Mouse (Mus musculus): ENCODE results near the gene Lemd1. TPM values are rescaled to one million over a fixed set of nuclear protein-coding genes. Genes with fewer than 3 reads are reported as not detected.

Lemd1 gene
- total and polyA plus RNA-seq, 2 experiments: not detected

- DNase-seq (ENCODE audit: extremely low read depth, low read depth, low spot score): no peak
- TF ChIP-seq CTCF (IDR thresholded peaks at IDR 0.05; ENCODE audit: low read depth, low read length): 0 out of 2 replicates have a peak, but pooled peaks have one; percentile 2
- TF ChIP-seq POLR2A (IDR thresholded peaks at IDR 0.05; ENCODE audit: extremely low read depth, insufficient read depth, low read length): no peak
- WGBS: 37% methylated on average over 11 of the region's 11 CpGs
- H3K36me3 ChIP-seq (ENCODE audit: control insufficient read depth, insufficient read depth, low read length): no peaks in the 10 kb centered on the region
- H3K79me2 ChIP-seq (ENCODE audit: control insufficient read depth, insufficient read depth, low read length): no peaks in the 10 kb centered on the region
- H3K9ac ChIP-seq (ENCODE audit: low read depth, low read length): no peak overlapping the region
- no peak overlapping the region for H3K4me3 ChIP-seq (ENCODE audit: insufficient read depth, low read depth, low read length)
- no peaks in the 10 kb centered on the region for H3K4me1 ChIP-seq (ENCODE audit: control insufficient read depth, insufficient read depth, low read length)
- no peaks in the 10 kb centered on the region for H3K27me3 ChIP-seq (ENCODE audit: control insufficient read depth, insufficient read depth, low read length)
- H3K27ac ChIP-seq (replicated peaks; ENCODE audit: insufficient read depth, low read depth, low read length): no peak overlapping the region
Observed at GRCm38 (mm10) chr1:132200562-132201510, 9.6 kb downstream of the Lemd1 start.

DNA sequence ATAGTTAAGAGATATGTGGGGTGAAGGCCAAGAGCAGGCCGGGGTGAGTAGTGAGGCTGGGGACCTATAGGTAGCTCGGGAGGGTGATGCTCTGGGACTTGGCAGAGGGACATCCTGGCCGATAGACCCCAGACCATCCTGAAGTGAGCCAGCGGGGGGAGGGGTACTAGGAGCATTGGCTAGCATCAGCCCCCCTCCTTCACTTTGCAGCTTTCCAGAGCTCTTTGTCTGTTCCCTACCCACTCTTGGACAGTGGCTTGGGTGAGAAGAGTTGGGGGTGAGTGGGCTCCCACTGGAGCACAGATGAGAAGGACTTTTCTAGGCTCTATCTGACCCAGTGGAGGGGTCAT is 10.3 kb downstream of the Lemd1 start:
- DNase-seq (ENCODE audit: extremely low read depth, low read depth, low spot score): no peak
- 43% methylated on average over 4 of the region's 4 CpGs for WGBS
- Histone ChIP-seq H3K9ac (ENCODE audit: low read depth, low read length) (no peak overlapping the region), H3K27ac (replicated peaks; ENCODE audit: insufficient read depth, low read depth, low read length) (no peak overlapping the region), H3K79me2 (ENCODE audit: control insufficient read depth, insufficient read depth, low read length) (no peaks in the 10 kb centered on the region), H3K4me3 (ENCODE audit: insufficient read depth, low read depth, low read length) (no peak overlapping the region), H3K36me3 (ENCODE audit: control insufficient read depth, insufficient read depth, low read length) (no peaks in the 10 kb centered on the region), H3K27me3 (ENCODE audit: control insufficient read depth, insufficient read depth, low read length) (no peaks in the 10 kb centered on the region), H3K4me1 (ENCODE audit: control insufficient read depth, insufficient read depth, low read length) (no peaks in the 10 kb centered on the region)
- TF ChIP-seq CTCF (IDR thresholded peaks at IDR 0.05; ENCODE audit: low read depth, low read length): no peak
- TF ChIP-seq POLR2A (IDR thresholded peaks at IDR 0.05; ENCODE audit: extremely low read depth, insufficient read depth, low read length): no peak

DNA sequence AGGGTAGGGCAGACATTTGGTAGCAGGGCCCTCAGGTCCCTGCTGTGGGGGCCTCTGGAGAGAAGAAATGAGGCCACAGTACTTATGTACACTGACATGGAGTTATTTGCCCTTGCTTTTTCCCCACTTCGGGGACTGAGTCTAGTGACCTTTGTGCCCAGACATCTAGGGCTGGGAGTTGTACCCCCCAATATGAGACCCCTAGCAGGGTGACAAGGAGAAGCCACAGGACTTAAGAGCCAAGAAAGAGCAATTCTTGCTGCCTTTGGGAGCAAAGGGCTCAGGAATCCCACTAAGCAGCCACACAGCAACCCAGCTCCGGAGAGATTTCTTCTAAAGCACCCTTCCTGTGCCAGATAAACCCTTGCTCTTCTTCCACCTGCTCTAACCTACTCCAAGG is 10.7 kb downstream of the Lemd1 start:
- H3K4me1 ChIP-seq (ENCODE audit: control insufficient read depth, insufficient read depth, low read length): no peaks in the 10 kb centered on the region
- H3K27ac ChIP-seq (replicated peaks; ENCODE audit: insufficient read depth, low read depth, low read length): no peak overlapping the region
- H3K9ac ChIP-seq (ENCODE audit: low read depth, low read length): no peak overlapping the region
- no peak for DNase-seq (ENCODE audit: extremely low read depth, low read depth, low spot score)
- no peak overlapping the region for H3K4me3 ChIP-seq (ENCODE audit: insufficient read depth, low read depth, low read length)
- TF ChIP-seq POLR2A (IDR thresholded peaks at IDR 0.05; ENCODE audit: extremely low read depth, insufficient read depth, low read length) (no peak), CTCF (IDR thresholded peaks at IDR 0.05; ENCODE audit: low read depth, low read length) (no peak)
- H3K36me3 ChIP-seq (ENCODE audit: control insufficient read depth, insufficient read depth, low read length): no peaks in the 10 kb centered on the region
- WGBS: 26% methylated on average over 2 of the region's 2 CpGs
- no peaks in the 10 kb centered on the region for H3K79me2 ChIP-seq (ENCODE audit: control insufficient read depth, insufficient read depth, low read length)
- no peaks in the 10 kb centered on the region for H3K27me3 ChIP-seq (ENCODE audit: control insufficient read depth, insufficient read depth, low read length)

DNA sequence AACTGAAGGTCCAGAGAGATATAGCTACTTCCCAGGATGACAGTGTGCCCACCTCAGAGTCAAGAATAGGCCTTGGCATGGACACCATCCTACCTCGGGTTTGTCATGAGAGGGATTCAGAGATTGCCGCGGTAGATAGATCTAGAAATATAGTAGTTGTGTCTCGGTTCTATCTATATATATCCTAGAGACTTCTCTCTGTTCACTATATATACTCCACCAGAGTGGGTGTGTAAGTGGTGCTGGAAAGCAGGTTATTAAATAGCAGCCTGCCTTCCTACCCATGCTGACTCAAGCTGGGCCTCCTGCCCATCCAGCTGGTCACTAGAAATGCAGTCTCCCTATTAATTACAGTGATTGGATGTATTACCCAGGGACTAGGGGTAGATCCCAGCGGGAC is 11.5 kb downstream of the Lemd1 start:
- Histone ChIP-seq H3K4me3 (ENCODE audit: insufficient read depth, low read depth, low read length) (no peak overlapping the region), H3K4me1 (ENCODE audit: control insufficient read depth, insufficient read depth, low read length) (no peaks in the 10 kb centered on the region), H3K27ac (replicated peaks; ENCODE audit: insufficient read depth, low read depth, low read length) (no peak overlapping the region), H3K9ac (ENCODE audit: low read depth, low read length) (no peak overlapping the region), H3K36me3 (ENCODE audit: control insufficient read depth, insufficient read depth, low read length) (no peaks in the 10 kb centered on the region), H3K27me3 (ENCODE audit: control insufficient read depth, insufficient read depth, low read length) (no peaks in the 10 kb centered on the region), H3K79me2 (ENCODE audit: control insufficient read depth, insufficient read depth, low read length) (no peaks in the 10 kb centered on the region)
- no peak for TF ChIP-seq POLR2A (IDR thresholded peaks at IDR 0.05; ENCODE audit: extremely low read depth, insufficient read depth, low read length)
- TF ChIP-seq CTCF (IDR thresholded peaks at IDR 0.05; ENCODE audit: low read depth, low read length): no peak
- 91% methylated on average over 5 of the region's 5 CpGs for WGBS
- no peak for DNase-seq (ENCODE audit: extremely low read depth, low read depth, low spot score)

DNA sequence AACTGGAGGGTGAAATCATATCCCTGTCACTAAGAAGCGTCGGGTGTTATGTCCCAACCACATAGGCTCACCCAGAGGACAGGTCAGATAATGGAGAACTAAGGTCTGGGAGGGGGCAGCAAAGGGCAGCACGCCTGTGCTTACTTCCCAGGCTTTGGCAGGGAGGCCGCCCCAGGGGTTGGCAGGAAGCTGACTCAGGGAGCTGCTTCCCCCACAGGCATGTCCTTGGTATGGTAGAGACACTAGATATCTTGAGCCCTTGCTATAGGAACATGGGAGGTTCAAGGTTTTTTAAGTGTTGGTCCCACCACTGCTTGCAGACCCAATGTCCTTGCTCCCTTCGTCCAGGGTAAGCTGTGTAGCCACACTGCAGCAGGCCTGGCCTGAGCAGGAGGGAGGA is 14.7 kb downstream of the Lemd1 start:
- Histone ChIP-seq H3K4me3 (ENCODE audit: insufficient read depth, low read depth, low read length) (no peak overlapping the region), H3K9ac (ENCODE audit: low read depth, low read length) (no peak overlapping the region), H3K27me3 (ENCODE audit: control insufficient read depth, insufficient read depth, low read length) (peaks cover 4% of the 10 kb centered on the region; the same call in 1 of the 2 replicates), H3K4me1 (ENCODE audit: control insufficient read depth, insufficient read depth, low read length) (no peaks in the 10 kb centered on the region), H3K36me3 (ENCODE audit: control insufficient read depth, insufficient read depth, low read length) (no peaks in the 10 kb centered on the region), H3K27ac (replicated peaks; ENCODE audit: insufficient read depth, low read depth, low read length) (no peak overlapping the region), H3K79me2 (ENCODE audit: control insufficient read depth, insufficient read depth, low read length) (no peaks in the 10 kb centered on the region)
- no peak for DNase-seq (ENCODE audit: extremely low read depth, low read depth, low spot score)
- 63% methylated on average over 5 of the region's 5 CpGs for WGBS
- no peak for TF ChIP-seq CTCF (IDR thresholded peaks at IDR 0.05; ENCODE audit: low read depth, low read length)
- no peak for TF ChIP-seq POLR2A (IDR thresholded peaks at IDR 0.05; ENCODE audit: extremely low read depth, insufficient read depth, low read length)

GRCm38 (mm10) chr1:132206828-132207227 is 15.6 kb downstream of the Lemd1 start:
- no peak for DNase-seq (ENCODE audit: extremely low read depth, low read depth, low spot score)
- no peak overlapping the region for H3K4me3 ChIP-seq (ENCODE audit: insufficient read depth, low read depth, low read length)
- TF ChIP-seq CTCF (IDR thresholded peaks at IDR 0.05; ENCODE audit: low read depth, low read length) (no peak), POLR2A (IDR thresholded peaks at IDR 0.05; ENCODE audit: extremely low read depth, insufficient read depth, low read length) (no peak)
- 84% methylated on average over 3 of the region's 3 CpGs for WGBS
- no peaks in the 10 kb centered on the region for H3K79me2 ChIP-seq (ENCODE audit: control insufficient read depth, insufficient read depth, low read length)
- peaks cover 4% of the 10 kb centered on the region; the same call in 1 of the 2 replicates for H3K27me3 ChIP-seq (ENCODE audit: control insufficient read depth, insufficient read depth, low read length)
- no peaks in the 10 kb centered on the region for H3K36me3 ChIP-seq (ENCODE audit: control insufficient read depth, insufficient read depth, low read length)
- H3K27ac ChIP-seq (replicated peaks; ENCODE audit: insufficient read depth, low read depth, low read length): no peak overlapping the region
- H3K9ac ChIP-seq (ENCODE audit: low read depth, low read length): no peak overlapping the region
- no peaks in the 10 kb centered on the region for H3K4me1 ChIP-seq (ENCODE audit: control insufficient read depth, insufficient read depth, low read length)
